Mouse (Mus musculus) brain, embryonic 14.5 days (tissue): ENCODE results near the gene Notch1.

Experiments
- CTCF ChIP-seq: fragments of 200-500 bp; IDR thresholded peaks from 2 replicates; pipeline ENCODE4 v1.5.1; 2012; ENCODE audit warnings: inconsistent platforms, mild to moderate bottlenecking, moderate library complexity, borderline replicate concordance; ENCODE audit not compliant: insufficient read depth, insufficient read length; ENCODE audit errors: extremely low read depth
- POLR2A ChIP-seq: fragments of 200-500 bp; IDR thresholded peaks from 2 replicates; pipeline ENCODE4 v1.6.1; 2012; ENCODE audit warnings: mild to moderate bottlenecking, inconsistent platforms, borderline replicate concordance; ENCODE audit not compliant: poor library complexity, insufficient read depth, insufficient read length, severe bottlenecking; ENCODE audit errors: extremely low read depth

DNA sequence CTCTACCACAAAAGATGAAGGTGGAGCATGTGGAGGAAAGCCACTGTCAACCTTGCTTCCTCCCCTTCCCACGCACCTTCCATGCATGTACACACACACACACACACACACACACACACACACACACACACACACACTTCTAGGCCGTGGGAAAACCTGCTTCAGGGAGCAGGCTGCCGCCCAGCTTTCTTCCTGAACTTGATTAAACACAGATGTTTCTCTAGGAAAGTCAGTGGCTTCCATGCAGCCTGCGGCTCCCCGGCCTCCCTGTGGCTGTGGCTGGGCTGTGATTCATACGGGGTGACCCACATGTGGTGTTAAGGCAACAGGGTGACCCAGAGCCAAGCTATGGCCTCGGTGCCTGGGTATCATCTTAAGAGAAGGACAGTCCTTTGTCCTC, 22.1 kb downstream of the Notch1 start:
- TF ChIP-seq POLR2A (no peak), CTCF (no peak)
